Mouse (Mus musculus) gonadal fat pad, adult 2 months (tissue): ENCODE measurements around the gene Gdap1l1. TPM values are rescaled to one million over a fixed set of nuclear protein-coding genes. Genes with fewer than 3 reads are reported as not detected.
"Not testable (repeated sequence)": the region's sequence is repeated elsewhere in the genome, so short reads cannot be mapped to it uniquely, and the experiment has no call there.

Experiments
- DNase-seq: peaks from one replicate; pipeline ENCODE4 v3.0.0-alpha.2; 2012; ENCODE audit warnings: low read depth
- polyA plus RNA-seq: library from polyadenylated mRNA; depleted of rRNA; stranded (reverse); fragments of >200 nt; gene quantifications from 2 replicates; pipeline ENCODE4 v1.2.3, GENCODE M21; 2012; rRNA removed

Gdap1l1 gene
- 0.55 and 1.3 TPM in 2 replicates for polyA plus RNA-seq

- no peak for DNase-seq
These were observed at the start of gene Gdap1l1 for GRCm38 (mm10) chr2:163438246-163438618. Gdap1l1 (plus strand) TSS chr2:163438476.

GRCm38 (mm10) chr2:163392436-163392835 is 45.8 kb upstream of the Gdap1l1 start:
- no peak for DNase-seq

GRCm38 (mm10) chr2:163393241-163393640 is 45.0 kb upstream of the Gdap1l1 start:
- DNase-seq: no peak

GRCm38 (mm10) chr2:163393976-163394375 is 44.3 kb upstream of the Gdap1l1 start:
- no peak for DNase-seq

GRCm38 (mm10) chr2:163394977-163395376 is 43.3 kb upstream of the Gdap1l1 start:
- DNase-seq: no peak

- DNase-seq: no peak
These were observed 41.2 kb upstream of the Gdap1l1 start for GRCm38 (mm10) chr2:163397071-163397470.

- no peak for DNase-seq
These were observed 40.4 kb upstream of the Gdap1l1 start, which contains the start of gene Jph2 for GRCm38 (mm10) chr2:163397905-163398304. Jph2 (minus strand) TSS chr2:163397993.

- no peak for DNase-seq
These were observed 39.5 kb upstream of the Gdap1l1 start for GRCm38 (mm10) chr2:163398770-163399169.

- DNase-seq: no peak
These were observed 39.1 kb upstream of the Gdap1l1 start for GRCm38 (mm10) chr2:163399222-163399621.

- no peak for DNase-seq
These were observed 37.1 kb upstream of the Gdap1l1 start for GRCm38 (mm10) chr2:163401221-163401620.

- DNase-seq: no peak
These were observed 34.0 kb upstream of the Gdap1l1 start for GRCm38 (mm10) chr2:163404037-163404815.

- no peak for DNase-seq
These were observed 28.1 kb upstream of the Gdap1l1 start for GRCm38 (mm10) chr2:163410211-163410610.

- DNase-seq: not testable (repeated sequence)
These were observed 26.9 kb upstream of the Gdap1l1 start for GRCm38 (mm10) chr2:163411344-163411743.

- no peak for DNase-seq
These were observed 26.4 kb upstream of the Gdap1l1 start for GRCm38 (mm10) chr2:163411840-163412239.

- no peak for DNase-seq
These were observed 25.9 kb upstream of the Gdap1l1 start for GRCm38 (mm10) chr2:163412419-163412818.

GRCm38 (mm10) chr2:163412846-163413590 is 25.3 kb upstream of the Gdap1l1 start:
- no peak for DNase-seq

- DNase-seq: no peak
These were observed 21.2 kb upstream of the Gdap1l1 start for GRCm38 (mm10) chr2:163417026-163417425.

GRCm38 (mm10) chr2:163417830-163418229 is 20.4 kb upstream of the Gdap1l1 start:
- no peak for DNase-seq

- no peak for DNase-seq
These were observed 19.4 kb upstream of the Gdap1l1 start for GRCm38 (mm10) chr2:163418841-163419345.

GRCm38 (mm10) chr2:163419346-163420045 is 18.8 kb upstream of the Gdap1l1 start:
- peak; percentile 88 for DNase-seq

GRCm38 (mm10) chr2:163420366-163420886 is 17.9 kb upstream of the Gdap1l1 start:
- DNase-seq: no peak
